Comparison of ENCODE assay signal across 8 mouse cellular contexts in genomic region chr4:116555413-116556300, GRCm38 (mm10). TPM values are rescaled to one million over a fixed set of nuclear protein-coding genes. Genes with fewer than 3 reads are reported as not detected.
DNase-seq lines count a peak whose midpoint lies in the region; ATAC-seq lines count a peak whose summit lies in the region.

TSS of gene Tmem69 (minus strand) at chr4:116555936.

- WGBS in heart, embryonic 14.5 days, result 3% methylated on average over 23 of the region's 23 CpGs
- WGBS in liver, embryonic 13.5 days (ENCODE audit: insufficient replicate concordance), result 2% methylated on average over 23 of the region's 23 CpGs
- 3% methylated on average over 23 of the region's 23 CpGs for WGBS in stomach, embryonic 16.5 days

- H3K4me2 ChIP-seq in heart, embryonic 14.5 days (ENCODE audit: low read length), result peak within 1 kb of the TSS; percentile 72
- H3K4me2 ChIP-seq in liver, embryonic 13.5 days, result peak within 1 kb of the TSS; percentile 88
- H3K4me2 ChIP-seq in stomach, embryonic 16.5 days (ENCODE audit: low read depth, low read length), result peak within 1 kb of the TSS; percentile 90

- DNase-seq in CD4-positive, CD25-positive, alpha-beta regulatory T cell, adult 2 months (ENCODE audit: low read depth, low spot score), result peak; percentile 81
- peak; percentile 72 for DNase-seq in brain, embryonic 18.5 days (ENCODE audit: low read depth, low spot score)
- peak; percentile 84 for DNase-seq in kidney, postnatal 14 days
- peak; percentile 69 for DNase-seq in liver, embryonic 13.5 days
- peak; percentile 80 for DNase-seq in neural tube, embryonic 10.5 days (ENCODE audit: extremely low spot score, low spot score)

- H3K27me3 ChIP-seq in heart, embryonic 14.5 days (ENCODE audit: control insufficient read depth, insufficient read depth, low read length), result no peaks in the 10 kb centered on the region
- H3K27me3 ChIP-seq in liver, embryonic 13.5 days, result no peaks in the 10 kb centered on the region
- no peaks in the 10 kb centered on the region for H3K27me3 ChIP-seq in stomach, embryonic 16.5 days (ENCODE audit: control insufficient read depth, insufficient read depth, low read length)

- H3K4me3 ChIP-seq in heart, embryonic 14.5 days (ENCODE audit: control insufficient read depth in 1 of 2, insufficient read depth in 1 of 2, low read depth in 1 of 2, low read length in 2 of 2), result peak within 1 kb of the TSS; percentile 97 to 98
- peak within 1 kb of the TSS; percentile 93 for H3K4me3 ChIP-seq in liver, embryonic 13.5 days (replicated peaks)
- peak within 1 kb of the TSS; percentile 72 for H3K4me3 ChIP-seq in stomach, embryonic 16.5 days (replicated peaks; ENCODE audit: low read length)

- peak; percentile 39; the same call in 1 of the 2 replicates for ATAC-seq in erythroid progenitor cell, adult 5-6 weeks (replicated peaks; ENCODE audit: low FRiP score, poor library complexity, severe bottlenecking)
- ATAC-seq in heart, embryonic 14.5 days (ENCODE audit: insufficient number of reproducible peaks, insufficient read depth, low FRiP score, low read depth), result no peak
- no peak for ATAC-seq in liver, embryonic 13.5 days (ENCODE audit: low read depth)
- no peak for ATAC-seq in stomach, embryonic 16.5 days (ENCODE audit: insufficient read depth, low FRiP score)

- peaks cover 0 to 14% of the 10 kb centered on the region in 2 experiments; a peak in 2 of 4 replicates for H3K4me1 ChIP-seq in heart, embryonic 14.5 days (ENCODE audit: control insufficient read depth in 2 of 2, insufficient read depth in 2 of 2, low read length in 2 of 2)
- peaks cover 27% of the 10 kb centered on the region for H3K4me1 ChIP-seq in liver, embryonic 13.5 days (replicated peaks)
- 0 out of 2 replicates have a peak, but pooled peaks cover 4% of the 10 kb centered on the region for H3K4me1 ChIP-seq in stomach, embryonic 16.5 days (ENCODE audit: control insufficient read depth, insufficient read depth, low read length)

- H3K9ac ChIP-seq in heart, embryonic 14.5 days (ENCODE audit: low read length), result peak within 1 kb of the TSS; percentile 96
- H3K9ac ChIP-seq in liver, embryonic 13.5 days, result peak within 1 kb of the TSS; percentile 84
- H3K9ac ChIP-seq in stomach, embryonic 16.5 days (ENCODE audit: low read length), result peak within 1 kb of the TSS; percentile 87

- peak within 1 kb of the TSS; percentile 94 to 99 for H3K27ac ChIP-seq in heart, embryonic 14.5 days (replicated peaks in 1 of 2; ENCODE audit: control insufficient read depth in 1 of 2, insufficient read depth in 1 of 2, low read depth in 2 of 2, low read length in 2 of 2)
- peak within 1 kb of the TSS; percentile 97 for H3K27ac ChIP-seq in liver, embryonic 13.5 days
- H3K27ac ChIP-seq in stomach, embryonic 16.5 days (ENCODE audit: low read length), result peak within 1 kb of the TSS; percentile 99

- peaks cover 23% of the 10 kb centered on the region for H3K36me3 ChIP-seq in heart, embryonic 14.5 days (ENCODE audit: control insufficient read depth, insufficient read depth, low read length)
- peaks cover 24% of the 10 kb centered on the region for H3K36me3 ChIP-seq in liver, embryonic 13.5 days
- H3K36me3 ChIP-seq in stomach, embryonic 16.5 days (ENCODE audit: control insufficient read depth, insufficient read depth, low read length), result no peaks in the 10 kb centered on the region

- no peaks in the 10 kb centered on the region for H3K9me3 ChIP-seq in heart, embryonic 14.5 days (ENCODE audit: control insufficient read depth, low read length)
- H3K9me3 ChIP-seq in liver, embryonic 13.5 days (replicated peaks), result no peaks in the 10 kb centered on the region
- no peaks in the 10 kb centered on the region for H3K9me3 ChIP-seq in stomach, embryonic 16.5 days (replicated peaks; ENCODE audit: control insufficient read depth, low read length)

RNA-seq across cellular contexts. Expression of gene Tmem69, which starts in this region (rescaled TPM):
- 5.9 and 10.1 TPM in 2 replicates for total RNA-seq in erythroid progenitor cell, adult 5-6 weeks (2015; ENCODE audit: low replicate concordance)
- total RNA-seq in erythroid progenitor cell, adult 5-6 weeks (2017; ENCODE audit: low replicate concordance), result 2.4 and 9.8 TPM in 2 replicates
- 24.5 and 28.5 TPM in 2 replicates for polyA plus RNA-seq in heart, embryonic 14.5 days (2014; fragmentation: Nextera tagmentation; extraction: Ambion mirVana)
- 29.0 and 37.1 TPM in 2 replicates for polyA plus RNA-seq in liver, embryonic 13.5 days (2015; fragmentation: Nextera tagmentation; extraction: Ambion mirVana)
- polyA plus RNA-seq in stomach, embryonic 16.5 days (2015; fragmentation: Nextera tagmentation; extraction: Ambion mirVana), result 23.6 and 24.8 TPM in 2 replicates
